Mouse (Mus musculus) hindbrain, embryonic 13.5 days (tissue): ENCODE measurements around the gene Lamc2. TPM values are rescaled to one million over a fixed set of nuclear protein-coding genes. Genes with fewer than 3 reads are reported as not detected.
A peak's percentile ranks its signal among the peaks of the same experiment; 100 is the strongest.

Source experiments
- ATAC-seq: fragments of 200-750 bp; cut with Nextera tagmentation; 2 replicates; pipeline ENCODE4 v1.8.0; 2017; ENCODE audit warnings: moderate TSS enrichment; ENCODE audit not compliant: low FRiP score
- H3K27ac ChIP-seq: fragments of 300-500 bp; sonication (generic); 2 replicates; pipeline ENCODE4 v1.5.1; 2015; ENCODE audit warnings: inconsistent platforms, mild to moderate bottlenecking, moderate library complexity
- H3K27me3 ChIP-seq: fragments of 300-500 bp; sonication (generic); 2 replicates; pipeline ENCODE4 v1.6.1; 2015; ENCODE audit warnings: mild to moderate bottlenecking, inconsistent platforms
- H3K36me3 ChIP-seq: fragments of 300-500 bp; sonication (generic); 2 replicates; pipeline ENCODE4 v1.6.1; 2015; ENCODE audit warnings: mild to moderate bottlenecking, inconsistent platforms
- H3K4me1 ChIP-seq: fragments of 300-500 bp; sonication (generic); replicated peaks from 2 replicates; pipeline ENCODE4 v1.6.1; 2015; ENCODE audit warnings: inconsistent platforms
- H3K4me2 ChIP-seq: fragments of 300-500 bp; sonication (generic); 2 replicates; pipeline ENCODE4 v1.6.1; 2015; ENCODE audit warnings: inconsistent platforms, mild to moderate bottlenecking, moderate library complexity
- H3K4me3 ChIP-seq: fragments of 300-500 bp; sonication (generic); 2 replicates; pipeline ENCODE4 v1.5.1; 2015; ENCODE audit warnings: mild to moderate bottlenecking, inconsistent platforms
- H3K9ac ChIP-seq: fragments of 300-500 bp; sonication (generic); 2 replicates; pipeline ENCODE4 v1.6.1; 2015; ENCODE audit warnings: mild to moderate bottlenecking, inconsistent platforms
- H3K9me3 ChIP-seq: fragments of 300-500 bp; sonication (generic); 2 replicates; pipeline ENCODE4 v1.6.1; 2016; ENCODE audit warnings: inconsistent platforms
- WGBS: fragments of 180-500 bp; shearing (Covaris S2); methylation state at CpG from one replicate; pipeline ENCODE4 v1.1.7; 2015; 5-methylcytosine and 5-hydroxymethylcytosine counted together
- polyA plus RNA-seq: library from polyadenylated mRNA; unstranded; fragments of >200 nt; fragmentation: Nextera tagmentation; extraction: Ambion mirVana; gene quantifications from 2 replicates; pipeline ENCODE4 v1.2.1, GENCODE M21; 2015

Lamc2 gene
- polyA plus RNA-seq, 1 experiment from 2014 or later = 0.84 TPM

GRCm38 (mm10) chr1:153121320-153121719 is 64.9 kb downstream of the Lamc2 start:
- no peaks in the 10 kb centered on the region for H3K4me1 ChIP-seq
- H3K27ac ChIP-seq = no peak overlapping the region
- no peaks in the 10 kb centered on the region for H3K9me3 ChIP-seq
- H3K36me3 ChIP-seq = peaks cover 5% of the 10 kb centered on the region
- no peak for ATAC-seq
- H3K4me3 ChIP-seq = no peak overlapping the region
- H3K27me3 ChIP-seq = no peaks in the 10 kb centered on the region
- no peak overlapping the region for H3K9ac ChIP-seq
- H3K4me2 ChIP-seq = no peak overlapping the region
- 87% methylated on average over 5 of the region's 5 CpGs for WGBS

GRCm38 (mm10) chr1:153120544-153120943 is 65.7 kb downstream of the Lamc2 start:
- WGBS = 79% methylated on average over 6 of the region's 6 CpGs
- no peaks in the 10 kb centered on the region for H3K9me3 ChIP-seq
- no peaks in the 10 kb centered on the region for H3K4me1 ChIP-seq
- no peaks in the 10 kb centered on the region for H3K27me3 ChIP-seq
- H3K36me3 ChIP-seq = peaks cover 10% of the 10 kb centered on the region
- ATAC-seq = no peak
- H3K4me2 ChIP-seq = no peak overlapping the region
- H3K27ac ChIP-seq = no peak overlapping the region
- H3K4me3 ChIP-seq = no peak overlapping the region
- H3K9ac ChIP-seq = no peak overlapping the region

- no peak for ATAC-seq
- no peaks in the 10 kb centered on the region for H3K4me1 ChIP-seq
- H3K36me3 ChIP-seq = peaks cover 50% of the 10 kb centered on the region
- 83% methylated on average over 8 of the region's 8 CpGs for WGBS
- H3K4me3 ChIP-seq = no peak overlapping the region
- H3K27ac ChIP-seq = no peak overlapping the region
- no peak overlapping the region for H3K9ac ChIP-seq
- no peaks in the 10 kb centered on the region for H3K27me3 ChIP-seq
- no peaks in the 10 kb centered on the region for H3K9me3 ChIP-seq
- H3K4me2 ChIP-seq = no peak overlapping the region
Measured at GRCm38 (mm10) chr1:153115315-153115714, 70.9 kb downstream of the Lamc2 start.

GRCm38 (mm10) chr1:153111596-153111995 is 74.7 kb downstream of the Lamc2 start:
- H3K27me3 ChIP-seq = no peaks in the 10 kb centered on the region
- WGBS = 71% methylated on average over 4 of the region's 4 CpGs
- no peak overlapping the region for H3K4me3 ChIP-seq
- ATAC-seq = no peak
- no peak overlapping the region for H3K27ac ChIP-seq
- no peak overlapping the region for H3K9ac ChIP-seq
- H3K4me1 ChIP-seq = peaks cover 7% of the 10 kb centered on the region; the same call in 1 of the 2 replicates
- no peaks in the 10 kb centered on the region for H3K9me3 ChIP-seq
- peaks cover 50% of the 10 kb centered on the region for H3K36me3 ChIP-seq
- no peak overlapping the region for H3K4me2 ChIP-seq

GRCm38 (mm10) chr1:153109836-153110235 is 76.4 kb downstream of the Lamc2 start:
- Histone ChIP-seq H3K27ac (no peak overlapping the region), H3K9ac (no peak overlapping the region)
- 83% methylated on average over 3 of the region's 3 CpGs for WGBS

GRCm38 (mm10) chr1:153109346-153109745 is 76.9 kb downstream of the Lamc2 start:
- no peak overlapping the region for H3K4me2 ChIP-seq
- H3K9me3 ChIP-seq = no peaks in the 10 kb centered on the region
- H3K36me3 ChIP-seq = peaks cover 33% of the 10 kb centered on the region
- H3K27ac ChIP-seq = no peak overlapping the region
- no peak overlapping the region for H3K4me3 ChIP-seq
- H3K27me3 ChIP-seq = no peaks in the 10 kb centered on the region
- 91% methylated on average over 5 of the region's 5 CpGs for WGBS
- H3K4me1 ChIP-seq = peaks cover 7% of the 10 kb centered on the region; the same call in 1 of the 2 replicates
- no peak for ATAC-seq
- no peak overlapping the region for H3K9ac ChIP-seq

More at GRCm38 (mm10) chr1:153109836-153110235, 76.4 kb downstream of the Lamc2 start:
- Histone ChIP-seq H3K36me3 (peaks cover 36% of the 10 kb centered on the region), H3K4me1 (peaks cover 7% of the 10 kb centered on the region; the same call in 1 of the 2 replicates), H3K9me3 (no peaks in the 10 kb centered on the region), H3K27me3 (no peaks in the 10 kb centered on the region), H3K4me3 (no peak overlapping the region), H3K4me2 (no peak overlapping the region)
- ATAC-seq = no peak

- H3K27ac ChIP-seq = peak overlapping the region; percentile 40; the same call in 1 of the 2 replicates
- no peaks in the 10 kb centered on the region for H3K27me3 ChIP-seq
- 29% methylated on average over 7 of the region's 7 CpGs for WGBS
- ATAC-seq = peak; percentile 71
- H3K4me1 ChIP-seq = peaks cover 7% of the 10 kb centered on the region; the same call in 1 of the 2 replicates
- H3K4me3 ChIP-seq = no peak overlapping the region
- no peak overlapping the region for H3K4me2 ChIP-seq
- peaks cover 26% of the 10 kb centered on the region for H3K36me3 ChIP-seq
- H3K9me3 ChIP-seq = no peaks in the 10 kb centered on the region
- no peak overlapping the region for H3K9ac ChIP-seq
Measured at GRCm38 (mm10) chr1:153107866-153108265, 78.4 kb downstream of the Lamc2 start.

GRCm38 (mm10) chr1:153104804-153105203 is 81.4 kb downstream of the Lamc2 start:
- H3K4me3 ChIP-seq = no peak overlapping the region
- no peak overlapping the region for H3K9ac ChIP-seq
- WGBS = 79% methylated on average over 12 of the region's 12 CpGs
- H3K9me3 ChIP-seq = no peaks in the 10 kb centered on the region
- peaks cover 7% of the 10 kb centered on the region; the same call in 1 of the 2 replicates for H3K4me1 ChIP-seq
- H3K36me3 ChIP-seq = peaks cover 6% of the 10 kb centered on the region; the same call in 1 of the 2 replicates
- ATAC-seq = no peak
- H3K27me3 ChIP-seq = no peaks in the 10 kb centered on the region
- H3K27ac ChIP-seq = no peak overlapping the region
- no peak overlapping the region for H3K4me2 ChIP-seq

GRCm38 (mm10) chr1:153103186-153103554 is 83.1 kb downstream of the Lamc2 start:
- H3K27ac ChIP-seq = no peak overlapping the region
- H3K36me3 ChIP-seq = peaks cover 6% of the 10 kb centered on the region; the same call in 1 of the 2 replicates
- H3K9me3 ChIP-seq = no peaks in the 10 kb centered on the region
- WGBS = 99% methylated on average over 7 of the region's 8 CpGs
- H3K4me3 ChIP-seq = no peak overlapping the region
- no peaks in the 10 kb centered on the region for H3K27me3 ChIP-seq
- H3K9ac ChIP-seq = no peak overlapping the region
- H3K4me1 ChIP-seq = peaks cover 7% of the 10 kb centered on the region; the same call in 1 of the 2 replicates
- no peak overlapping the region for H3K4me2 ChIP-seq
- no peak for ATAC-seq

- Histone ChIP-seq H3K36me3 (peaks cover 6% of the 10 kb centered on the region; the same call in 1 of the 2 replicates), H3K4me1 (0 out of 2 replicates have a peak, but pooled peaks cover 2% of the 10 kb centered on the region), H3K27ac (no peak overlapping the region), H3K27me3 (no peaks in the 10 kb centered on the region), H3K9ac (no peak overlapping the region), H3K4me3 (no peak overlapping the region), H3K9me3 (no peaks in the 10 kb centered on the region), H3K4me2 (no peak overlapping the region)
- ATAC-seq = no peak
- 87% methylated on average over 17 of the region's 17 CpGs for WGBS
Measured at GRCm38 (mm10) chr1:153102296-153103185, 83.7 kb downstream of the Lamc2 start.

GRCm38 (mm10) chr1:153101327-153101880 is 84.8 kb downstream of the Lamc2 start:
- Histone ChIP-seq H3K9ac (no peak overlapping the region), H3K9me3 (no peaks in the 10 kb centered on the region), H3K36me3 (peaks cover 6% of the 10 kb centered on the region; the same call in 1 of the 2 replicates), H3K4me2 (no peak overlapping the region), H3K4me1 (no peaks in the 10 kb centered on the region), H3K4me3 (no peak overlapping the region), H3K27me3 (no peaks in the 10 kb centered on the region), H3K27ac (no peak overlapping the region)
- WGBS = 38% methylated on average over 9 of the region's 9 CpGs
- ATAC-seq = no peak

GRCm38 (mm10) chr1:153100912-153101311 is 85.3 kb downstream of the Lamc2 start:
- no peaks in the 10 kb centered on the region for H3K27me3 ChIP-seq
- no peak overlapping the region for H3K9ac ChIP-seq
- H3K9me3 ChIP-seq = no peaks in the 10 kb centered on the region
- WGBS = 58% methylated on average over 9 of the region's 9 CpGs
- no peak overlapping the region for H3K4me2 ChIP-seq
- no peak overlapping the region for H3K27ac ChIP-seq
- peaks cover 9% of the 10 kb centered on the region; the same call in 1 of the 2 replicates for H3K36me3 ChIP-seq
- no peak overlapping the region for H3K4me3 ChIP-seq
- H3K4me1 ChIP-seq = no peaks in the 10 kb centered on the region
- no peak for ATAC-seq
